Mouse (Mus musculus) yolk sac, embryonic 10.5 days (tissue): ENCODE data around the gene Mmel1.

Experiments
- DNase-seq: peaks from one replicate; pipeline ENCODE4 v3.0.0-alpha.2; 2017; ENCODE audit warnings: low spot score

The Mmel1 gene

DNA sequence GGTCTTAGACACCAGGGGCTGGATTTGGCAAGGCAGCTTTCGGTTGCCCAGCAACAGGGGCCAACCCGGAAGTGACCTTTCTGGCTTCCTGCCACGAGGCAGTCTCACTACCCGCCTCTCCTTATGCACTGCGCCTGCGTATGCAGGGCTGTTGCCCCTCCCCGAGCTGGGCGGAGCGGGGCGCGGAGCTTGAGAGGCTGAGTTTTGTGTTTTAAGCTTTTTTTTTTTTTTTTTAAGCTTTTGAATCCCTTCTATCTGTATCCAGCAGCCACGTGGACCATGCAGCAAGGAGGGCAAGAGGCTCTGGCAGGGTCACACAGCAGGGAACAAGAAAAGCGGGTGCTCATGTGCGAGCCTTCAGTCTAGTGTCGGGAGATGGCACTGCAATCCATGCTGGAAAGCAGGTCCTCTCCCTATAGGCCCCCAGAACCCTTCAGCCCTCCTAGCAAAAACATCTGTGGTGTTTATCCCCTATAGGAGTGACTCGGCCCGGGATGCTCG is 5.1 kb upstream of the Mmel1 start:
- DNase-seq, result peak; percentile 85

- DNase-seq, result no peak
Measured at GRCm38 (mm10) chr4:154864961-154865760, 4.2 kb upstream of the Mmel1 start.

DNA sequence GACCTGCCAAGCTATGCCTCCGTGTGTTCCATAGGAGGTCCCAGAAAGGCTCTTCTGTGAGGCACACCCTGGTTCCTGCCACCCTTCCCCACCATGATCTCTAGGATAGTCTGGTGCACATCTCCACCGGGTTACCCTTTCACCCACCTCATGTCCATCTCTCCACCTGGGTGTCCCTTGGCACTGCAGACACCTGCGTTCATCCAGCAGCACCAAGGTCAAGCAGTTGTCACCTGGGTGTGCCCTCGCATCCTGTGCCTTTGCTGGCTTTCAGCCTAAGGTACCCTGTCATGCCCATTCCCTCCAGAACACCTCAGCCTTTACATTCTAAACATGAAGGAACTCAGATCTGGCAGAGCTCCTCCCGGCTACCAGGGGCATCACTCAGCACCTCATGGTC is 3.0 kb upstream of the Mmel1 start:
- DNase-seq, result no peak

GRCm38 (mm10) chr4:154867257-154867656 is 2.1 kb upstream of the Mmel1 start:
- no peak for DNase-seq

DNA sequence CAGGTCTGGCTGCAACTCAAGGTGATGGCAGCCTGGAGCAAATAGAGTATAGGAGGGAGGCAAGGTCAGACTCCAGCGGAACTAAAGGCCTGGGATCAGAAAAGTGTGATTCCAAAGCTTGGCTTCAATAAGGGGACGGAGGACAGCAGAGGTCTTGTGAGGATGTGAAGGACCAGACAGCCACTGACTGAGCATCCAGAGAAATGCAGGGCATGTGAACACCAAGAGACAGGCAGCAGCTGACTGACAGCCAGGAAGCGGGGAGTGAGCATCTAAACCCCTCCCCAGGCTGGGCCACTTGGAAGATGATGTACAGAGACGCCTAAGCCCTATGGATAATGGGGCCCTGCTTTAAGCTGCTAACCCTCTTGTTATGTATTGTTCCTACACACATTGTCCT is 1.3 kb downstream of the Mmel1 start:
- no peak for DNase-seq

DNA sequence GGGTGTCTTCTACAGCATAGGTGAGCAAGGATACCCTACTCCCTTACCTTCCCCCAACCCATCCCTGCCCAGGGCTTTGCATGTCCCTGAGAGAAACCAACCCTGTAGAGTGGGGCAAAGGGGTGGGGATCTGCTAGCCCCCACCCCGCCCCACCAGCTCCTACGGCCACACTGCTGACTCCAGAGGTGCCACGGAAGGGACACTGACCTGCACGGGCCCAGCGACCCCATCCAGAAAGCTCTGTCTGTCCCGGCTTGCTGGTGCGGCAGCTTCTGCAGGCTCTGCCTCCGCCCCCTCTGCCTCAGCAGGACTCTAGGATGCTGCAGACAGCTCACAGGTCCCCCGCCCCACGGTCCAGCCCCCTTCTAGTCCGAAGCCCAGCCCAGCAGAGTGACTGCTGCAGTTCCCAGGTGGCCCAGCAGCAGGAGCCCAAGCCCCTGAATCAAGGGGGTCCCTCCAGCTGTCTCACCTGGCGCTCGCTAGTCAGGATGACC is 2.4 kb downstream of the Mmel1 start:
- DNase-seq, result peak; percentile 12

DNA sequence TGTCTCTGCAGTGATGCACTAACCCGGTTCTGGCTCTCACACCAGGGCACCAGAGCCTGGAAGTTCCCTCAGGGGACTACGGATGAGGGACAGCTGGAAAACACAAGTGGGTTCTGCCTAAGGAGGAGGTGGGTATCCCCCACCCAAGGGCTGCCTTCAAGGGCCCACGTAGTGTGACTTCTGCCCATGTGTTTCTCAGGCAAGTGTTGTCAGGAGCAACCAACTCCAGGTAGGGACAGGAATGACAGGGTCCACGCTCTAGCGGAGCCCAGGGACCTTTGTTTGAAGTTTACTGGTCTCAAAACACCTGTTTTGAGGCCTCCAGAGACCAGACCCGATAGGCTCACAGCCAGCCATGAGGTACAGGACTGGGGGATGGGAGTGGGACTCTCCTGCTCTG is 3.8 kb downstream of the Mmel1 start:
- DNase-seq, result no peak

GRCm38 (mm10) chr4:154877864-154878548 is 8.6 kb downstream of the Mmel1 start:
- DNase-seq, result peak; percentile 93

DNA sequence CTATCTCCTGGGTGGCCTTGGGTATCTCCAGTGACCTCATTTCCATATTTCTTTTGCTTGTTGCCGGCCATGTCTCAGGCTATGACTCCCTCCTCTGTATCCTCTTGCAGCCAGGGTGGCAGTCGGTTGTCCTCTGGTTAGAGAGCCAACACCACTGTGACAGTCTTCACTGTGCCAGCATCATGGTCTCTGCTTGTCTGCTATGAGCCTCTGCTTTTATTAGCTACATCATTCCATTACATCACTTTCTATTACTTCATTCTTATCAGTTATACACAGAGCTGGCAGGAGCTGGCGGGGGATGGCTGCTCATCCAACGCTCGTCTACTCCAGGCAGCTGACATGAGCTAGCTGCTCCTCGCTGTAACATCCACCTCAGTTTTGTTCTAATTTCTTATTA is 11.3 kb downstream of the Mmel1 start:
- no peak for DNase-seq

DNA sequence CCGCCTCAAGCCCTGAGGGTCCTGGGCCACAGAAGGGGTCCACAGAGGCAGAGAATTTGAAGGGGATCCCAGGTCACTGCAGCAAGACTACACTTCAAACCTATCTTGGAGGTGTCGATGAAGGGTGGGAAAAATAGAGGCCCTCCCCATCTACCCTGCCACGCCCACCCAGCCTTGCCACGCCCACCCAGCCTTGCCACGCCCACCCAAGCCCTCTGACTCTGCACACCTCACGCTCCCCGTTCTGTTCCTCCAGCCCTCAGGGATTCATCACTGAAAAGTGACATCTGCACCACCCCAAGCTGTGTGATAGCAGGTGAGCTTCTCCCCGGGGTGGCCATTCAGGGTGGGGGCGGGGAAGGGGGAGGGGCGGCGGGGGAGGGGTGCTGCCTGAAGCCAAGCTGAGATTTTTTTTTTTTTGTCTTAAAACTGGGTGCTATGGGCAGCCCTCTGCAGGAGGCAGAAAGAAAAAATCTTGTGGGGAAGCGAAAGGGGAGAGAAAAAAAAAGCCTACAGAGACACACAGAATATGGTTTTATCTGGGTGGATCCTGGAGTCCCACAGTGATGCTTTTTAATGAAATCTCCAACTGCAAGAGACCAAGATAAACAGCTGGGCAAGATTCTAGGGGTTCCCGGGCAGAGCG is 12.8 kb downstream of the Mmel1 start:
- no peak for DNase-seq

DNA sequence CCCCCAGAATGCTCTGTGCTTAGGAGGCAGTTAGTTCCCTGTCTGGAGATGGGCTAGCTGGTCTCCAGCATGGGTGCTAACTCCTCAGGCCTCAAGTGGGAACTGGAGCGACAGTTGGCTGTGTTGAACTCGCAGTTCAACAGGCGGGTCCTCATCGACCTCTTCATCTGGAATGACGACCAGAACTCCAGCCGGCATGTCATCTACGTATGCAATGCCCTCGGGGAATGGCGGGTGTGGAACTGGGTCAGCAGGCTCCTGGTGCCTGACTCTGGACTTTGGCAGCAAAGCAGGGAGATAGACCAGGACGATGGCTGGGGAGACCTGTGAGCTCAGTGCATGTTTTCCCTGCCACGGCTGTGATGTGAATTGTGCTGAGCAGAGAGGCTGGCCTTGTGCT is 16.0 kb downstream of the Mmel1 start:
- no peak for DNase-seq

DNA sequence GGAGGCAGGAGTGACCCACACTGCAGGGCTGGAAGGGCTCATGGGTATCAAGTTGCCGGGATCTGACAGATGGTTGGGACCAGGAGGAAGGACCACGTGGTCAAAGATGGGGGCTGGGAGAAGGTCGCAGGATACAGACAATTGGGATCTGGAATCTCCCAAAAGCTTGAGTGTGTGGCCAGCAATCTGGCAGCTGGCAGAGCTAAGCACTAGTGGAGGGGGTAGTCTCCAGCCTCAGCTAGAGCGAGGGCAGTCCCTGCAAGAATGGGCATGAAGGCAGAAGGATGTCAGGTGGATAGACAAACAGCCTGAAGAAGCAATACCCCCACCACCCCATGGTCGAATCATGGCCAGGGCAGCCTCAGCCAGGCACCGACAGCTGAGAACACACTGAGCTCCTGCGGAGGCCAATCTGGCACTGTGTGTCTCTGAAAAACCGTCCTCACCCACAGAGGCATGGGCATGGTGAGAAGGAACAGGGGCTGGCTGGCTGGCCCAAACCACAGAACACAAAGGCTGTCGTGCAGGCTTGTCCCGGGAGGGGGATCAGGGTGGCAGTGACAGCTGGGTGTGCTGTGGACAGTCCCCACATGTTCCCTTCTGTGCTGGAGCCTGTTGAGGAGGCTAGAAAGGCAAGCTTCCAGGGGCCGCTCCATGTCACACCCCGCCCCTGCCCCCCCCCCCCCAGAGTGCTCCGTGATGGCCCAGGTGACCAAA is 17.6 kb downstream of the Mmel1 start:
- no peak for DNase-seq

- DNase-seq, result no peak
Measured at GRCm38 (mm10) chr4:154887593-154888250, 18.3 kb downstream of the Mmel1 start.

GRCm38 (mm10) chr4:154890887-154891286 is 21.5 kb downstream of the Mmel1 start:
- DNase-seq, result no peak

DNA sequence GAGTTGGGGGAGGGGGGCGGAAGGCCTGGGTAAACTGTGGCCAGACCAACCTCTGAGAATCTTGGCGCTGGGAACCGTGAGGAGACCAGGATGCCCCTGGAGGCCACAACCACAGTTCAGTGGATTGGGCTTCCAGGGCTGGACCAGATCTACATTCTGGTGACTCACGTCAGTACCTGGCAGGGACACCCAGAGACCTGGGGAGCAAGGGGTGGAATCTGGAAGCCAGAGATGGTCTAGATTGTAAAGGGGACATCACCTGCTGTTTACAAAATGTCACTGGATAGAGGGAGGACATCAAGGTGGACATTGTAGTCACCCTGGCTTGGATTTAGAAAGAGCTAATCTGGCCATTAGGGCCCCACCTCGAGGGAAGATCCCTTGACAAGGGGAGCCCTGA is 26.2 kb downstream of the Mmel1 start:
- no peak for DNase-seq

- DNase-seq, result no peak
Measured at GRCm38 (mm10) chr4:154897676-154898465, 28.5 kb downstream of the Mmel1 start.

- peak; percentile 92 for DNase-seq
Measured at GRCm38 (mm10) chr4:154898506-154899446, 29.4 kb downstream of the Mmel1 start, which contains the start of gene Fam213b. TSS of gene Fam213b (minus strand) at chr4:154899135.

DNA sequence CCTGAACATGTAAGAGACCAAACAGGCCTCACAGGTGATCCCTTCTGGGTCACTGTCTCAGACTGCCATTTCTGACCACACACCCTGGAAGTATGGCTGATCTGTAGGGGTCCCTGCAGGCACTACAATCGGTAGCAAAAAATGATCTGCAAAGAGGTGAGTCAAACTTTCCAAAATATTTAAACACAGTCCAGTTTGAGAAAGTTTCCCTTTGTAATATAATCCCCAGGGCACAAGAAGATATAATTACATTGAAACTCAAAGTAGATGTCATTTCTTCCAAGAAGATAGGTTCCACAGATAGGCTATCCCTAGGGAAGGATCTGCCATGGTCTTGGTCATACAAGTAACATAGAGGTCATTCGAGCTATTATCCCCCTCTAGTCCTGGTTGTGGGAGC is 33.0 kb downstream of the Mmel1 start:
- DNase-seq, result no peak
